Mouse (Mus musculus) G1E (cell line): ENCODE measurements at regions not wholly inside any gene's neighbourhood (a gene's known extent, or its start where the extent isn't known, plus 50 kb on each side); places are given as distances from the start of the nearest gene placed in this dataset.

ENCODE experiments used
- CTCF ChIP-seq: IDR thresholded peaks from 2 replicates; pipeline ENCODE4 v1.5.1; 2012; ENCODE audit warnings: low read depth, low read length, inconsistent platforms, mixed read lengths
- GATA1 ChIP-seq: IDR thresholded peaks from 2 replicates; pipeline ENCODE4 v1.6.1; 2012; ENCODE audit warnings: borderline replicate concordance, low read length, inconsistent platforms, mixed read lengths
- GATA2 ChIP-seq: IDR thresholded peaks from 2 replicates; pipeline ENCODE4 v1.6.1; 2012; ENCODE audit warnings: low read depth, low read length, inconsistent platforms, borderline replicate concordance
- TAL1 ChIP-seq: conservative IDR thresholded peaks from 2 replicates; pipeline ENCODE4 v1.6.1; 2012; ENCODE audit warnings: low read depth, low read length, inconsistent platforms, mixed read lengths

DNA sequence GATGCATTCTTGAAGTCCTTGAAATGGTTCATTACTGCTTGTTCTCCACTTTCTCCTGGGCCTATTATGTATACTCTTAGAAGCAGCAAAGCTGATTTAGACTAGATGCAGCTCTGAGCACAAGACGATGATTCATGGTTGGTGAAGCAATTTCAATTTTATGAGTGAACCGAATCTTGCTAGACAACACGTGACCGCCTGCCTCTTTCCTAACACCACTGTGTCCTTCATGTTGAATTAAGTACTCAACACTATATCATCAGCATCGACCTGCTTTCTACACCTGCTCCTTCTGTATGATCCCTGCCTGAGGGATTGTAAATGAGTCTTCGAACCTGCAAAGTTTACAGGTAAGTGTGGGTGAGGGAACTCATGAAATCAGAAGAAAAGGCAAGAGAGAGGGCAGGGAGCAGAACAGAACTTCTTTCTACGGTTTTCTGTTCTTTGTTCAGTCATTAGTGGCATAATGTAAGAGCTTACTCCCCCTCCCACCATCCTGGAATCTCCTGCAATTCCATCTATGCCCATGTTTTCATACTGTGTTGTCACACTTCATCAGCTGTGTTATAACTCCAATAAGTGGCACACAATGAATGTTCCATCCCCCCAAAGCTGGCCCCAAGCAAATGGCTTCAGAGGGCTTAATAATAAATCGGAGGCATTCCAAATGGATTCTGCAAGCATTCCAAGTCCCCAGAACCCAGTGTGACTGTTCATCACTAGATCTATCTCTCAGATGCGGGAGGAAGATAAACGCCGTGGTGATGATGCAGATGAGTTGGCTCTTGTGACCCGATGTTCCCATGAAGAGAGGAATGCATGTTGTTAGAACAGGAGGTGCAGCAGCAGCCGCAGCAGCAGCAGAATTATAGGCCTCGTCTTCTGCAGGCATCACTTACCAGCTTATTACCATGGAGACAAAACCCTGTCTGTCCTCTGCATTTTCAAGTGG lies 224.2 kb upstream of the Serp2 start:
- TF ChIP-seq CTCF (no peak), GATA1 (no peak), TAL1 (no peak), GATA2 (no peak)
